Comparison of ENCODE assay signal across 17 mouse cellular contexts in the genomic region with DNA sequence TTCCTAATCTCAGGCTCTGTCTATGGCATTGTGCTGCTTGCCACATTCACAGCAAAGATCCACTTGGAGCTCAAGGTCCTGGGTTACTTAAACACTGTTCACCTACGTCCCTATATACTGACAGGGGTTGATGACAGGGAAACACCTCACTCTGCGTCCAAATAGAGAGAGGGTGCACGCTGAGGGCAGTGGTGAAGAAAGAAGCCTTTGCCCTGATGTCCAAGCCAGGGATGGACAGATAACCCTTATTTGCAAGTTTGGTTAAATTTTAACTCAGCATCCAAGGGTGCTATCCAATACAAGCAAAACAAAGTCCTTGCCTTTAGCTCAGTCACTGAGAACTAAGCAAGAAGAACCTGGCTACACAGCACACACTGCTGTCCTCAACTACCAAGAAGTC. TPM values are rescaled to one million over a fixed set of nuclear protein-coding genes. Genes with fewer than 3 reads are reported as not detected.
DNase-seq lines count a peak whose midpoint lies in the region; ATAC-seq and TF ChIP-seq lines count a peak whose summit lies in the region.
"Had no signal": no experiment of that assay in that cellular context is flagged by ENCODE, and none has a peak within 500 bp of the region (broad histone marks: within the 10 kb centered on the region; RNA-seq: fewer than 3 reads in every experiment).

No protein-coding gene starts in this region.

- no peak for ATAC-seq in kidney, embryonic 15.5 days (replicated peaks; ENCODE audit: low FRiP score)
- no peak for ATAC-seq in intestine, embryonic 15.5 days
- peak; percentile 49; the same call in 1 of the 2 replicates for ATAC-seq in liver, embryonic 11.5 days (replicated peaks; ENCODE audit: low FRiP score)
- peak; percentile 94 for ATAC-seq in liver, postnatal 0 days
- no peak for ATAC-seq in midbrain, embryonic 15.5 days (replicated peaks)
- ATAC-seq: forebrain, embryonic 13.5 days; inflammation-experienced regulatory T-cells, adult 6 months had no signal

- DNase-seq in kidney, adult 9 months: peak; percentile 79
- DNase-seq in liver, embryonic 11.5 days (ENCODE audit: low spot score): no peak
- DNase-seq in liver, postnatal 0 days: peak; percentile 42
- DNase-seq in adrenal gland, adult 18-20 months (ENCODE audit: low spot score in 2 of 2): no peak
- DNase-seq: adrenal gland, postnatal 14 days; cerebellum, adult 2 months; cerebellum, postnatal 25 days; embryo, embryonic 11 days; lung, postnatal 4 days had no signal

- no peaks in the 10 kb centered on the region for H3K36me3 ChIP-seq in kidney, embryonic 15.5 days
- H3K36me3 ChIP-seq in intestine, embryonic 15.5 days: no peaks in the 10 kb centered on the region
- H3K36me3 ChIP-seq in liver, embryonic 11.5 days (ENCODE audit: control insufficient read depth, insufficient read depth, low read length): no peaks in the 10 kb centered on the region
- H3K36me3 ChIP-seq in liver, postnatal 0 days (replicated peaks; ENCODE audit: insufficient read depth, low read length): no peaks in the 10 kb centered on the region
- H3K36me3 ChIP-seq in midbrain, embryonic 15.5 days (replicated peaks): no peaks in the 10 kb centered on the region
- H3K36me3 ChIP-seq: hindbrain, embryonic 13.5 days; midbrain, embryonic 10.5 days had no signal

- H3K4me2 ChIP-seq in kidney, embryonic 15.5 days: no peak overlapping the region
- no peak overlapping the region for H3K4me2 ChIP-seq in intestine, embryonic 15.5 days (replicated peaks)
- H3K4me2 ChIP-seq in liver, embryonic 11.5 days: no peak overlapping the region
- H3K4me2 ChIP-seq in liver, postnatal 0 days (ENCODE audit: low read depth, low read length): no peak overlapping the region; the same call in 1 of the 2 replicates
- no peak overlapping the region for H3K4me2 ChIP-seq in midbrain, embryonic 15.5 days
- H3K4me2 ChIP-seq: forebrain, embryonic 13.5 days; hindbrain, embryonic 13.5 days had no signal

- H3K27me3 ChIP-seq in kidney, embryonic 15.5 days: peaks cover 37% of the 10 kb centered on the region
- H3K27me3 ChIP-seq in intestine, embryonic 15.5 days (replicated peaks): no peaks in the 10 kb centered on the region
- no peaks in the 10 kb centered on the region; the same call in 1 of the 2 replicates for H3K27me3 ChIP-seq in liver, embryonic 11.5 days (replicated peaks; ENCODE audit: control insufficient read depth, insufficient read depth, low read length)
- H3K27me3 ChIP-seq in liver, postnatal 0 days (ENCODE audit: insufficient read depth, low read length): no peaks in the 10 kb centered on the region
- H3K27me3 ChIP-seq in midbrain, embryonic 15.5 days (replicated peaks): peaks cover 3% of the 10 kb centered on the region

- H3K4me3 ChIP-seq in kidney, embryonic 15.5 days (replicated peaks): no peak overlapping the region
- no peak overlapping the region for H3K4me3 ChIP-seq in intestine, embryonic 15.5 days (replicated peaks)
- no peak overlapping the region for H3K4me3 ChIP-seq in liver, embryonic 11.5 days (ENCODE audit: low read depth, low read length)
- H3K4me3 ChIP-seq in liver, postnatal 0 days (ENCODE audit: low read depth, low read length): no peak overlapping the region
- H3K4me3 ChIP-seq in midbrain, embryonic 15.5 days: no peak overlapping the region
- H3K4me3 ChIP-seq: forebrain, embryonic 13.5 days; hindbrain, embryonic 13.5 days; left cerebral cortex, adult 2 months; midbrain, embryonic 10.5 days had no signal

- no peak overlapping the region for H3K27ac ChIP-seq in kidney, embryonic 15.5 days
- H3K27ac ChIP-seq in intestine, embryonic 15.5 days: peak overlapping the region; percentile 20; the same call in 1 of the 2 replicates
- peak overlapping the region; percentile 64 for H3K27ac ChIP-seq in liver, embryonic 11.5 days (ENCODE audit: low read depth, low read length)
- H3K27ac ChIP-seq in liver, postnatal 0 days (ENCODE audit: low read depth): peak overlapping the region; percentile 91
- no peak overlapping the region for H3K27ac ChIP-seq in midbrain, embryonic 15.5 days
- H3K27ac ChIP-seq: forebrain, embryonic 13.5 days; hindbrain, embryonic 13.5 days; left cerebral cortex, adult 2 months; midbrain, embryonic 10.5 days had no signal

- 83% methylated on average over 3 of the region's 3 CpGs for WGBS in kidney, embryonic 15.5 days
- WGBS in intestine, embryonic 15.5 days: 82% methylated on average over 3 of the region's 3 CpGs
- WGBS in liver, embryonic 11.5 days: 77% methylated on average over 3 of the region's 3 CpGs
- 67% methylated on average over 3 of the region's 3 CpGs for WGBS in liver, postnatal 0 days (ENCODE audit: insufficient replicate concordance)
- 88% methylated on average over 3 of the region's 3 CpGs for WGBS in midbrain, embryonic 15.5 days

- no peak for TF ChIP-seq CTCF in liver, postnatal 0 days (IDR thresholded peaks at IDR 0.05; ENCODE audit: low read depth)

- no peak for TF ChIP-seq EP300 in liver, postnatal 0 days (IDR thresholded peaks at IDR 0.05; ENCODE audit: low read depth)

- H3K4me1 ChIP-seq in kidney, embryonic 15.5 days: peaks cover 54% of the 10 kb centered on the region
- peaks cover 18% of the 10 kb centered on the region for H3K4me1 ChIP-seq in intestine, embryonic 15.5 days (replicated peaks)
- peaks cover 33% of the 10 kb centered on the region for H3K4me1 ChIP-seq in liver, embryonic 11.5 days (replicated peaks; ENCODE audit: control insufficient read depth, insufficient read depth, low read length)
- peaks cover 42% of the 10 kb centered on the region for H3K4me1 ChIP-seq in liver, postnatal 0 days (ENCODE audit: insufficient read depth)
- peaks cover 5% of the 10 kb centered on the region for H3K4me1 ChIP-seq in midbrain, embryonic 15.5 days

- H3K9me3 ChIP-seq in kidney, embryonic 15.5 days (replicated peaks): no peaks in the 10 kb centered on the region
- H3K9me3 ChIP-seq in intestine, embryonic 15.5 days: no peaks in the 10 kb centered on the region
- H3K9me3 ChIP-seq in liver, embryonic 11.5 days (ENCODE audit: control insufficient read depth, low read length): no peaks in the 10 kb centered on the region
- no peaks in the 10 kb centered on the region for H3K9me3 ChIP-seq in liver, postnatal 0 days (ENCODE audit: low read length)
- H3K9me3 ChIP-seq in midbrain, embryonic 15.5 days: no peaks in the 10 kb centered on the region
- H3K9me3 ChIP-seq: forebrain, embryonic 13.5 days; hindbrain, embryonic 13.5 days; midbrain, embryonic 10.5 days had no signal

- no peak overlapping the region for H3K9ac ChIP-seq in kidney, embryonic 15.5 days
- no peak overlapping the region for H3K9ac ChIP-seq in intestine, embryonic 15.5 days
- no peak overlapping the region for H3K9ac ChIP-seq in liver, embryonic 11.5 days (ENCODE audit: low read depth, low read length)
- H3K9ac ChIP-seq in liver, postnatal 0 days (replicated peaks): no peak overlapping the region
- no peak overlapping the region for H3K9ac ChIP-seq in midbrain, embryonic 15.5 days
- H3K9ac ChIP-seq: forebrain, embryonic 13.5 days; hindbrain, embryonic 13.5 days had no signal

RNA-seq across cellular contexts. Expression of a gene that starts 28.1 kb away (rescaled TPM):
- polyA plus RNA-seq in kidney, embryonic 15.5 days (2015; fragmentation: Nextera tagmentation; extraction: Ambion mirVana): 57.4 and 63.3 TPM in 2 replicates
- 55.7 and 67.4 TPM in 2 replicates for polyA plus RNA-seq in intestine, embryonic 15.5 days (2015; fragmentation: Nextera tagmentation; extraction: Ambion mirVana)
- 22.6 and 25.3 TPM in 2 replicates for polyA plus RNA-seq in liver, embryonic 11.5 days (2014; fragmentation: Nextera tagmentation; extraction: Ambion mirVana)
- polyA plus RNA-seq in liver, postnatal 0 days (2015; fragmentation: Nextera tagmentation; extraction: Ambion mirVana): 14.3 and 20.1 TPM in 2 replicates
- 11.1 and 12.4 TPM in 2 replicates for polyA plus RNA-seq in midbrain, embryonic 15.5 days (2015; fragmentation: Nextera tagmentation; extraction: Ambion mirVana)
- total RNA-seq in adrenal gland, adult 18-20 months (2021): 10 to 100 TPM; 21.0 to 31.1 TPM

Comparison
In these comparisons a context has a peak if more than half of its experiments do, and no peak if none do; other contexts are left out.
1. DNase-seq: peak in kidney, adult 9 months (single experiment) and liver, postnatal 0 days (single experiment); none in liver, embryonic 11.5 days (single experiment) and adrenal gland, adult 18-20 months (0 of 2).
2. ATAC-seq: peak in liver, embryonic 11.5 days (single experiment) and liver, postnatal 0 days (single experiment); none in kidney, embryonic 15.5 days (single experiment), intestine, embryonic 15.5 days (single experiment) and midbrain, embryonic 15.5 days (single experiment).
3. H3K27ac ChIP-seq: peak in intestine, embryonic 15.5 days (single experiment), liver, embryonic 11.5 days (single experiment) and liver, postnatal 0 days (single experiment); none in kidney, embryonic 15.5 days (single experiment) and midbrain, embryonic 15.5 days (single experiment).